Mouse (Mus musculus): ENCODE data around the gene Mical3. TPM values are rescaled to one million over a fixed set of nuclear protein-coding genes. Genes with fewer than 3 reads are reported as not detected.

Mical3 gene
- total RNA-seq (2021), result 10 to 100 TPM; 47.4 to 48.7 TPM
- long read RNA-seq, experiment 1, partial matches to known transcripts, result 4 of 11 reads
- long read RNA-seq, experiment 1, other reads (novel, unspliced or antisense), result 7 of 11 reads
- long read RNA-seq, experiment 2, partial matches to known transcripts, result 2 of 4 reads
- long read RNA-seq, experiment 2, other reads (novel, unspliced or antisense), result 2 of 4 reads

DNA sequence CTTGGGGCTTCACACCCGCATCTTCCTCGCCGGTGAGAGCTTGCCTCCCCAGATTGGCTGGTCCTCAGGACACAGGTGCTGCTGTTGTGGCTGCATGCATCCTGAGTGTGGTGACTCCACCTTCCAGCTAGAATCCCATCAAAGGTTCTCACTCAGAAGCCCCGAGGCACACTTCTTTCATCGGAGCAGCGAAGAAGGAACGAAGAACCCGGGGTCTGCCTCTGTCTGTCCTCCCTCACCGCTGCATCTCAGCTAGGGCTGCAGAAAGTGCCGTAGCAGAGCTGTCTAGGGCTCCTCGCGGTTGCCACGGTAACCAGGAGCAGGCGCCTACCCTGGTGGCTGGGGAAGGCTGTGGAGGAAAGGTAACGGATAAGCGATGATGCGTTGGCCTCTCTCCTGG is at the start of gene Mical3:
Gene Mical3 (minus strand): TSS at position 227 of the 400 bp plus-strand sequence.
- DNase-seq, result peak; percentile 67 to 70

DNA sequence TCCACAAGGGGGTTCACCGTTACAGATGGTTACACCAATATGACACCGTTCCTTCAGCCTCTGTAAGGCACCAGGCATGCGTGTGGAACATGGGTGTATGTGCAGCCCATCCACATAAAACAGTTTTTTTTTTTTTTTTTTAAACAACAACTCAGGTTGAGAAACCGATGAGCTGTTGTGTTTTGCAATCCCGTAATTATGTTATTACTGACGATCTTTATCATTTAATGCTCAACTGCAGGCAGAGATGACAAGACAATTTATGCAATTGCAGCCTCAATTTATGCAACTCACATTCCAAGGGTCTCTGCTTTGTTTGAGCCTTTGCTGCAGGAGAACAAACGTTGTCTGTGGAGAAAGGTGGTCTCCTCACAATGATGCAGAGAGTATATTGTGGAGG is 49.0 kb upstream of the Mical3 start:
- no peak for DNase-seq

DNA sequence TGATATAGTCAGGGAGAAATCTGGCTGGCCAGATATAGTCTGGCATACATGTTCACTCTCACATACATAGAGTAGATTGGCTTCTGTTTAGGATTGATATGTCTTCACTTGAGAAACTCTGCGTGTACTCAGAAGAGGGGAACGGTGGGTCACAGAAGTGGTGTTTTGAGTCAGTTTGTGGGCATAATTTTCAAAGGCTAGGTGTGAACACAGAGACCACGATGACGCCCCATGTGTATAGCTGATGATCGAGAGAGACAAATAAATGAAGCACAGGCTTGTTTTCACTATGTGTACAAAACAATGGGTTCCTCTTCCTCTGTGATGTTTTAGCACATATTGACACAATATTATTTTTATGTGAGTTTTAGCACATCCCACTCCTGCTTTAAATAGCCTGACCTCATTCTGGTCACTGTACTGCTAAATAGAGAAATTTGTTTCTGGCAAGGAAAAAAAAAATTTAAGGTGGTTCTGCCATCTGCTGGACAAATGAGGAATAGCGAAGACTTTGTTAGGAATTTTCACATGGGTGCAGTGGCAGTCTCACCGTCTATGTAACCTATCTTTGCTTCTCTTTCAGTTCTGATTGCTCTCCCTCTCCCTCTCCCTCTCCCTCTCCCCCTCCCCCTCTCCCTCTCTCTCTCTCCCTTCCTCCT is 48.0 kb upstream of the Mical3 start:
- DNase-seq, result peak in 1 of 2 experiments; percentile 53

DNA sequence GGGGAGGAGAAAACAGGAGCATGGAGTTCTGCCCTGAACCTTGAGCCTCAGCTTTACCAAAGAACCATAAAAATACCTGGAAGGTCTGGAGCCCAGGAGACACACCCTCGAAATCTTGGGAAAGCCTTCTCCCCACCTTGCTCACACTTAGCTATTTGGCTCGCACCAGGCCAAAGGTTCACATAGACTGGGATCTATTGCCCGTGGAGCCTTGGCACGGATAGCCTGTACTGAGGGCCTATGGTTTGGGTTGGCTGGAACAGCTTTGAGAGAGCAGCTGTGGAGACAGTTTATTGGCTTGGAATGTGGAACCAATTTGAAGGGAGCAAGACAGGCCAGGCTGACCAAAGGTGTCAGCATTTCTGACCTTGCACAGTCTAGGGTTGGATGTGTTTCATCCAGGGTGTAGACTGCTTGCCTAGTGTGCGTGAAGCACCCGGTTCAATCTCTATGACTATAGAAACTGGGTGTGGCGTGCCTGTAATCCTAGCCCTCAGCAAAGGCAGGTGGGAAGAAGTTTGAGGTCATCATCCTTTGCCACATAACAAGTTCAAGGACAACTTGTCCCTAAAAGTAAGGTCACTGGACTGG is 46.4 kb upstream of the Mical3 start:
- peak in 1 of 2 experiments; percentile 14 for DNase-seq

DNA sequence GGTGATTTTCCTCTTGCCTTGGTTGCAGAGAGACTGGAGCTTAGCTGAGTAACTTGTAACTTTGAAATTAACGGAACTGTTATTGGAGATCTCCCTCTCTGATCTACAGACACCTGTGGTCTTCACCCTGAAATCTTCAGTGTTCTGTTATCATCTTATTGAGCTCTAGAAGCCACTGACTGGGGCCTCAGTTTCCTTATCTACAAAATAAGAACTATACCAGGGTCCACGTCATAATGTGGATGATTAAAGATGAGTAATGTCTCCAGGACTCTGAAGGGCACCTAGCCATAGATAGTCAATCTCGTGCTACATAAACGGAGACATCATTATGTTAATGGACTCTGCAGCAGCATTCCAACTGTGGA is 45.9 kb upstream of the Mical3 start:
- no peak for DNase-seq

DNA sequence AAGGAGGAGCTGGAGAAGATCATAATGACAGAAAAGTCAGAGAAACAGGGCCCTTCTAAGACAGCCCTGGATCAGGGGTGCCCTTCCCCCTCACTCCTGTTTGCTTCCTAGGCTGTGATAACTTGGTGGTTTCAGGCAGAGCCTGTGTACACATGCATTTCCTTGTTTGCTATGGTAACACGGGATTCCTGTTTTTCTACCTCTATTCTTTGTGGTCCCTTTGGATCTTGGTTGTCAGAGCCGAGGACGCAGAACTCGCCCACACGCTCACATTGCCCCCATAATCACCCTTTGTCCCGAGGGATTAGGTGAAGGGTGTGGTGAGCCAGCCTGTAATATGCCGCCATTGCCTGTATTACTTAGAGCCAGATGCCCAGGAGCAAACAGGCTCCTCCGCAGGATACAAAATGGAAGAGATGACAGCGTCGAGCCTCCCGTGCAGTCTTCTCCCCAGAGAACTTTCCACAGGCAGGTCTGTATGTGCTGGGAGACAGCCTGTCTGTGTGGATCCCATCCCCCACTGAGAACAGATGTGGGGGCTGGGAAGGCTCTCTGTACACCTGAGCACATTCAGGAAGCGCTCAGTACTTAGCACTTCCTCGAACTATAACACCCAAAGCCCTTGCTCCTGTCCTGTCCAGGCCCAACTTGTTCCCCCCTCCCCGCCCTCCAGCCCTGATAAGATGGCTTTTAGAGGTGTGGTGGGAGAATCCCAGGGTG is 45.4 kb upstream of the Mical3 start:
- DNase-seq, result no peak

DNA sequence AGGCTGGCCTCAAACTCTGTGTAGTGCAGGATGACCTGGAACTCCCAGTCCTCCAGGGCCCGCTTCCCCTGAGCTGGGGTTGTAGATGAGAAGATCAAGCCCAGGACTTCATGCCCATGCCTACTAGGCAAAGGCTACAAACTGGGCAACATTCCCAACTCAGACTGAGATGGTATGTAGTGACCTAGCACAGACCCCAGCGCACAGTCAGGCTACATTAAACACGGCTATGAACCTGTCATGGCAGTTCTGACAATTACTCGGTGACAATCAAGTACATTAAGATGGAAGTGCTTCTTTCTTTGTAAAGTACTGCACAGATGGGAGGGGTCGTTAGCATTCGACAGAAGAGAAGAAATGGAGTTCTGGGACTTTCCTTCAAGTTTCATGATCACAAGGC is 44.0 kb upstream of the Mical3 start:
- DNase-seq, result no peak

DNA sequence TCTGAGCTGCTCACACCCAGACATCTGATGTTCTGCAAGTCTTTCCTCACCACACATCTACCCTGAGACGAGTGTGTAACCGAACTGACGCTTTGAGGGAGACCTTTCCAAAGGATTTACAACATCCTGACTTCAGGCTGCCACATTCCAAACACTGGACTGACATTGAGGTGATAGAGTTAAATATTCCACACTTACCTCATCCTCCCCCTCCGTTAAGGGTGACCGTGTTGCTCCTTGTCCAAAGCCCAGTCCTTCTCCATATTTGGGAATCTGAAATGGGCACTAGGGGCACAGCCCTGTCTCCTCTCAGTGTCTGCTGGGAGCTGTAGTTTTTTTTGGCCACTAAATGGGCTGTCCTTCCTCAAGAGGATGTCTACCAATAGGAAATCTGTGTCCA is 42.7 kb upstream of the Mical3 start:
- DNase-seq, result no peak

DNA sequence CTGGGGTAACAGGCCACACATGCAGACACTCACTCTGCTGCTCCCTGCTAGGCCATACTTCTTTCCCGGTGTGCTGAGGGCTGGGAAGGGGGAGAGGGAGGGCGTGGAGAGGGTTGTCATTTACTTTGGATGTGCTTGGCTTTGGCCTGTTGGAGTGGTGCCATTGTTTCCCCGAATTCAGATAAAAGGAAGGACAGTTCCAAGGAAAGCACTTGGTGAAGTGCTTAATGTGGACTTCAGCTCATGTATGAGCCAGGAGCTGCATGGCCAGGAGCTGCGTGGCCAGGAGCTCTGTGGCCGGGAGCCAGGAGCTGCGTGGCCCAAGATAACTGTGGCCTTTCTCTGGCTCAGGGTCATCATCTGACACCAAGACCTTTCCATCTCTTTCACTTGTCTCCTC is 40.3 kb upstream of the Mical3 start:
- DNase-seq, result peak; percentile 82 to 87

DNA sequence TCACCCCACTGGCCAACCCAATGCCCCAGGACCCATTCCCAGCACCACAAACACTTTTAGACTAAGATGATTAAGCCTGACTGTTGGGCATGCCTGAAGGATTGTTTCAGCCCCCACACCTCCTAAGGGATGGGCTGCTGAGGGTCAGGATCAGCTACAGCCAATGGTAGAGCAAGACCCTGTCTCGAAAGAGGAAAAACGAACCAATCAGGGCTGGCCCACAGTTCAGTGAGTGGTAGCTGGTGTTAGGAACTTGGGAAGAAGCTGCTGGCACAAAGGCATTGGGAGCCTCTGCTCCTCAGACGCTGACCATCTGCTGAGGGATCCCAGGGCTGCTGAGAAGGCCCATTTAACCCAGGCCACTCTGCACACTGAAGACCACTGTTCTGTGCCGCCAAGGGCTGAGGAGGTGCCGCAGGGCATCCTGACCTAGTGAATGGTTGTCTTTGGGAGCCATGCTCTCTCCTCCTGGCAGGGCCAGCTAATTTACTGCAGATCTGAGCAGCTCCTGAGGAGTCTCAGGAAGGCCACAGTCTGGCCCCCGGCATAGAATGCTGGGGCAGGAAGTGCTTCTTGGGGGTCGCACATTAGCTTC is 36.7 kb upstream of the Mical3 start:
- DNase-seq, result no peak

DNA sequence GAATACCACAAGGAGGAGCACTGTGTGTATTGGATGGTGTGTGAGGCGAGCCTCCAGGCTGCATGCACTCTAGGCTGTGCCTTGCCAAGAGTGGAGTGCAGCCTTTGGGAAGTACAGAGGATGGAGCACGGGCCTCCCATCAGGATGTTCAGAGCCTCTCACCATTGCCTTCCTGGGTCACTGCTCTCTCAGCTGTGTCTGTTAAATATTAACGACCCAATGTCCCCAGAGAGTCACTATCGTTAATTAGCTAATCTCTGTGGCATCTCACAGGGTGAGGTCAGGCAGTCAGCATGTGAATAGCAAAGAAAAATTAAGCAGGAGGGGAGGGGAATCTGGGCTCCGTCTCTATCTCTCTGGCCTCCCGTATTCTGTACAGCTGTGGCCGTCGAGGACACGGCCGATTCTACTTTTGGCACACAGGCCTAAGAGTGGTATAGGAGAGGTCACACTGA is 35.3 kb upstream of the Mical3 start:
- DNase-seq, result peak in 1 of 2 experiments; percentile 20

DNA sequence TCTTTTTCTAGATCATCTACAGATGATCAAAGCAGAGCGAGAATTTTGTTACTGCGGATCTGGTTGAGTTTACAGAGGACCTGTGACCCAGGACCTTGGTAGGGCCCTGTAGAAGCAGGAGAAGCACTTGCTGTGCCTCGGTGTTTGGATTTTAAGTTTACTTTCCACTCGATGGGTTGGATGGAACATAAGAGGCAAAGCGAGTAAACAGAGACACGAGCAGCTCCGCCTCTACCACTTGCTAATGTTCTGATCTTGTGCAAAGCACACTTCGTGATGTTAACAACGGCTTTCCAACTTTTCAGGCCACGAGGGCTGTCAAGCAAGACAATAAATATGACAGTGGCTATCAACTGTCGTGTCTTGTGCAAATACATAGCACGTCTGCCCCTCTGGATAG is 31.8 kb upstream of the Mical3 start:
- DNase-seq, result no peak

DNA sequence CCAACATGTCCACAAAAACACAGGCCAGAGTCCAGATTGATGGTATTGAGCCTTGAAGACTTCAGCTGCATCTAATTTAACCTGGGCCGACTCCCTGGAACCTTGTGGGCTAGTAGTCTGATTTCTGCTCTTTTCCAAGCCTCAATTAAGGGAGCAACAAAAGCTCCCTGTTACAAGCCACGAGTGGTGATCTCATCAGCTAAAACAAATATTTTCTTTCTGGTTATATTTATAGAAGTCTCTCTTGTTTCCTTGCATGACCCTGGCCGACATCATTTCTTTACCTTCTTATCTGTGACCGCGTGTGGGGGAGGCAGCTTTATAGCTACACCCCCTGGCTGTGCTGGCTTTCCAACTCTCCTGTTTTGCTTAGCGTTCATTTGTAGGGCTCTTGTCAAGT is 29.3 kb upstream of the Mical3 start:
- no peak for DNase-seq

DNA sequence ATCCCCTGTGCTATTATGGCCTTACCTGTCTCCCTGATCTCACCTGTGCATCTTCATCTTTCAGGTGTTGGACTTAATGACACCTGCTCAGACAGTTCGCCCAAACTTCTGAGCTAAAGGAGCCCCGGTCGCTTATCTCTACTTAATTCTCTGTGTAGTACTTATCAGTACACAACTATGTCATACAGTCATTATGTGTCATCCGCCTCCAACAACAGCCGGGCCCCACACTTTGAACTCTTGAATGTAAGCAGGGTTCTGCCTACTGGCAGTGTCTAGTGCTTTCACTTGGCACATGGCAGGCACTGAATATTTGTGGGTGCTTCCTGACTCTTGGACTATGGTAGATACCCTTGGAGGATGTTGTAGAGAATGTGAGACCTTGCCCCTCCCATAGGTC is 28.8 kb upstream of the Mical3 start:
- DNase-seq, result no peak

DNA sequence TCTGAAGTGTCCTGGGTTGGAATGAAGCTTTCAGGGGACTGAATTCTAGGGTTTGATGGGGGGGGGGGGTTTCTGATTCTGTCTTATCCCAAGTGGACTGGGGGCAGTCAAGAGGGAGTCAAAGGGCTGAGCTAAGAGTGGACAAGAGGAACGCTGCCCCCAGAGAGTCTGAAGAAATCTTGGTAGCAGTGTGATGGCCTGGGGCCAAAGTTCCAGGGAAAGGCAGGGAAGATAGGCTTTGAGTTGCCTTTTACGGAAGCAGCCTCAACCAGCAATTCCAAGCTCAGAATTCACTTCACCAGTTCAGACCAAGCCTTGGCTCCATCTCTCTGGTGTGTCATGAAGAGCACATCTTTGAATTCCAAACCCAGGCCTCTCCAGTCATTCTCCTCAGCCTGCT is 25.2 kb upstream of the Mical3 start:
- peak; percentile 32 to 47 for DNase-seq

DNA sequence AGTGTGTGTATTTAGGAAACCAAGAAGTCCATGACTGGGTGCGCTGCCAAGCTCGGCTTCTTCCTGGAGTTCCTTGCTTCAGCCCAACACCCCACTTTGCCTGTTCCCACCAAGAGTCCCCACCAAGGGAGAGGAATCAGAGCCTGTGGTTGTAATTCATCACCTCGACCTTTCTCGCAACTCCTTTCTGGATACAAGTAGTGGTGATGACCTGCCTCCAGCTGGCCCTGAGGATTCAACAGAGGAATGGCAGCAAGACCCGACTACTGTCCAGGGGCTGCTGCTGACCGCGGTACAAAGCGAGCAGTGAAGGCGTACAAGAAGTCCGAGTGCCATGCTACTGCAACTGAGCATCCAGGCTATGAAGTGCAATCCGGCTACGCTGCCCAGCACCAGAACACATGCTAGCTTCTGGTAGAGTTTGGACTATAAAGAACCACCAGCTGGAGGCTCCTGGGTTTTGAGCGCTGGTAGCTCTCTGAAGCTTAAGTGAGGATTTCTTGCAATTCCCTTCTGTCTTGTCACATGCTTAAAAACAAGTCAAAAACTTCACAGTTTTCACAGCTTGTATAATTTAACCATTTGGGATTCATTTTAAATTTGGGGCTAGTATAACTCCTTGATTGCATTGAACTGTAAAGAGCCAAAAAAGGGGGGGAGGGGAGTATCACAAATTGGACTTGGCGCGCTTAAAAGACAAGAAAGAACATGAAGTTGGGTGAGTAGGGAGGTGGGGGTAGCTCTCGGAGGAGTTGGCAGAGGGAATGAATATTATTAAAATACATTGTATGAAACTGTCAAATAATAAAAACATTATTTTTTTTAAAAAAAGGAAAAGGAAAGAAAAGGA is 23.9 kb upstream of the Mical3 start:
- no peak for DNase-seq

DNA sequence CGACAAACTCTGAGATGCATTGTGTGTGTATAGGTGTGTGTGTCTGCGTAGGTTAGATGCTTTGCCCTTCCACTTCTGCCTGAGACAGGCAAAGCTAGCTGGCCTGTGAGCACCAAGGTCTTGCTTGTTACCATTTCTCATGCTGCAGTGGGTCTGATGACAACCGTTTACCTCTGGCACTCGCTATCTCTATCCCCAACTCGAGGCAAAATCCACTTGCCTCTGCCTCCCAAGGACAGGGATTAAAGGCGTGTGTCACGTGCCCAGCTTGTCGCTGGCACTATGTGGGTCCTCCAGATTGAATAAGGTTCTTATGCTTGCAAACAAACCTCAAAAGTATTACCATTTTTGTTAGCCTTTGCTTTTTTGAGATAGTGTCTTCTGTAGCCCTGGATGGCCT is 22.4 kb upstream of the Mical3 start:
- peak; percentile 53 to 66 for DNase-seq

DNA sequence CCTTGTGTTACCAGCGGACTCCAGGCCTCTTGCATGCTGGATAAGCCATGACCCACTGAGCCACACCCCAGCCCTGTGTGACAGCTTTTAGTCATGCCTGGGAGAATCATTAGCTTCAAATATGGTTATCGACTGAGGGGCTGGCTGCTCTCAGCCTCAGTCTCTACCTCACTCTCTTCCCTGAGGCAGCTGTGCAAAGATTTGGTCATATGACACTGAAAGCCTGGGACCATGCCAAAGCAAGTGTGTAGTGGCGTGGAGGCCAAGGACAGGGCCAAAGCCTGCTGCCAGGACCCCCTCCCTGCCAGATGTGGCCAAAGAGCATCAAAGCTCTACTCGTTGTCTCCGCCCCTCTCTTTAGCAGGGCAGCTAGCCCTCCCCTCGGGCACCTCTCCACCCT is 20.9 kb upstream of the Mical3 start:
- DNase-seq, result peak; percentile 89 to 90

DNA sequence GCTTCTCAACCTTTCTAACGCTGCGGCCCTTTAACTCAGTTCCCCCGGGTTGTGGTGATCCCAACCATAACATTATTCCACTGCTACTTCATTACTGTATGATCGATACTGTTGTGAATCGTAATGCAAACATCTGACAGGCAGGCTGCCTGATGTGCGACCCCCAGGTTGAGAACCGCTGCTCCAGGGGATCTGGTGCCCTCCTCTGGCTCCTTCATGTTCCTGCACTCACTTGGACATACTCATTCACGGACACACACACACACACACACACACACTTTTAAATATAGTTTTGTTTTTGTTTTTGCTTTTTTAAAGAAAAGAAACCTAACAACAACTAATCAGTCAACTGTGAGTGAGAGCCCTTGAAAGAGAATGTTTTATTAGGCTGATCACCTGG is 19.3 kb upstream of the Mical3 start:
- no peak for DNase-seq

DNA sequence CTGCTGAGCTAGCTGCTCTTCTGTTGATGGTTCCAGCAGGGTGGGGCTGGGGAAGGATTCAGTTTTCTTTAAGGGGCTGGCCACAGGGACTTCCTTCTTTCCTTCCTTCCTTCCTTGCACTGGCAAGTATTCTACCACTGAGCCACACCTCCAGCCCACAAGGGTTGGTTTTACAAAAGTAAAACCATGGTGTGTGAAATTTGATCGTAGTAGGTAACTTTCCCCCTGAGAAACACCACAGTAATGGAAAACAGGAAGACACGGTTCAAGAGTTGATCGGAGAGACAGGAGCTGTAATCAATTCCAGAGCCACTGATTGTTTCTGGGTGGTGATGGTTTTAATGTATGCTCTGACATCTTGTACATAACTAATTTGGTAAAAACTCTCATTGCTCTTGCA is 18.6 kb upstream of the Mical3 start:
- DNase-seq, result no peak

DNA sequence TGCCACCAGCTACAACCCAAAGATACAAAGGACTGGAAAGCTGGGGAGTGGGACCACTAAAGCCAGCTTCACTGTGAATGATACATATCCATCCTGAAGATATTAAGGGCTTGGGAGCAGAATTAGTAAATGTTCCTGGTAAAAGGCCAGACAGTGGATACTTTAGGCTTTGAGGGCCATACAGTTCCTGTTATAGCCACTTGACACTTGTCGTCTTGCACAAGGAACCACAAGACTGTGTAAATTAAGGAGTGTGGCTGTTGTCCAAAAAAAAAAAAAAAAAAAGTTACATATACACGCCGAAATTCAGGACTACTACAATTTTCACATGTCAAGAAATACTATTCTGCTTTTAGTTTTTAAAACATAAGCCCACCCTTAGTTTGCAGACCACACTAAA is 17.6 kb upstream of the Mical3 start:
- no peak for DNase-seq

DNA sequence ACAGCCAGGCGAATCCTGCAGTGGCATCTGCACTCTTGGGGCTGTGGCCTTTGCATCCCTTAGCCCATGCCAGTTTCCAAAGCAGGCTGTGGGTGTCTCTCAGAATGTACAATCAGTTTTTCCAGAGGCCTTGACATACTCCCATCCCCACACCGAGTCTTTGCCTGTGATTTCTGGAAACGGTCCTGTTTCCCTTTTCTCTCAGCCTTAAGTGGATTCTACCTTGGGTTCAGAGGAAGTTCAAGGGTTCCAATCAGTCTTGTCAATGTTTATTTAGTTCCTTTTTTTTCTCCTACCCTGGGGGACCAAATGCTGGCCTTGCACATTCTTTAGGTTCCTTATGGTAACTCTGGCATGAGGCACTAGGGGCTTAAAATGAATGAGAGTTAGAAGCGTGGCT is 16.0 kb upstream of the Mical3 start:
- peak; percentile 50 to 61 for DNase-seq
